Mouse (Mus musculus): ENCODE measurements around the gene Cacna1a.

GRCm38 (mm10) chr8:84684537-84684936, 296.3 kb downstream of the Cacna1a start:
- TF ChIP-seq GATA1 (IDR thresholded peaks at IDR 0.05; ENCODE audit: borderline replicate concordance, low read length), result no peak
- no peak for TF ChIP-seq FLI1 (IDR thresholded peaks at IDR 0.05; ENCODE audit: low read length)
